In genomic region chr17:73743681-73744311, GRCm38 (mm10) we compare ENCODE assay signal across 9 mouse cellular contexts. TPM values are rescaled to one million over a fixed set of nuclear protein-coding genes. Genes with fewer than 3 reads are reported as not detected.
DNase-seq lines count a peak whose midpoint lies in the region; ATAC-seq lines count a peak whose summit lies in the region.
"Had no signal": no experiment of that assay in that cellular context is flagged by ENCODE, and none has a peak within 500 bp of the region (broad histone marks: within the 10 kb centered on the region; RNA-seq: fewer than 3 reads in every experiment).

No protein-coding gene starts in this region.

- no peaks in the 10 kb centered on the region for H3K9me3 ChIP-seq in hindbrain, embryonic 15.5 days

- ATAC-seq in frontal cortex, adult (ENCODE audit: low TSS enrichment) = peak; percentile 96
- ATAC-seq in hindbrain, embryonic 15.5 days (ENCODE audit: low FRiP score, low read depth) = peak; percentile 94
- peak; percentile 96 for ATAC-seq in megakaryocyte-erythroid progenitor cell, adult 5-6 weeks (replicated peaks; ENCODE audit: low FRiP score, low TSS enrichment, poor library complexity, severe bottlenecking)

- H3K36me3 ChIP-seq in hindbrain, embryonic 15.5 days = no peaks in the 10 kb centered on the region

- H3K4me1 ChIP-seq in hindbrain, embryonic 15.5 days (replicated peaks) = no peaks in the 10 kb centered on the region

- no peaks in the 10 kb centered on the region for H3K27me3 ChIP-seq in hindbrain, embryonic 15.5 days

- peak; percentile 69 for DNase-seq in MN1 (ENCODE audit: low spot score)
- DNase-seq in cerebellum, adult 18-20 months = peak; percentile 70 to 76
- peak; percentile 58 to 83 for DNase-seq in layer of hippocampus, postnatal 25 days (ENCODE audit: extremely low spot score in 1 of 2, low spot score in 1 of 2)
- DNase-seq in right cerebral cortex, postnatal 14 days = peak; percentile 76
- peak; percentile 61 for DNase-seq in urinary bladder, postnatal 25 days (ENCODE audit: low spot score)

- 8% methylated on average over 6 of the region's 6 CpGs for WGBS in hindbrain, embryonic 15.5 days

- H3K4me3 ChIP-seq in hindbrain, embryonic 15.5 days = no peak overlapping the region

- H3K9ac ChIP-seq in hindbrain, embryonic 15.5 days = no peak overlapping the region

- H3K27ac ChIP-seq in hindbrain, embryonic 15.5 days (replicated peaks) = no peak overlapping the region
- H3K27ac ChIP-seq: macrophage had no signal

- no peak overlapping the region for H3K4me2 ChIP-seq in hindbrain, embryonic 15.5 days

RNA-seq across cellular contexts. Expression of gene Galnt14, which starts 33.5 kb away (rescaled TPM):
- polyA plus RNA-seq in hindbrain, embryonic 15.5 days (2015; fragmentation: Nextera tagmentation; extraction: Ambion mirVana) = 16.0 and 17.5 TPM in 2 replicates
- 10 to 100 TPM; 18.9 to 21.9 TPM for total RNA-seq in layer of hippocampus, postnatal 25 days (2021)
- total RNA-seq in megakaryocyte-erythroid progenitor cell, adult 5-6 weeks (2014; fragmentation: Nextera tagmentation) = not detected in 2 replicates
- total RNA-seq in megakaryocyte-erythroid progenitor cell, adult 5-6 weeks (2017) = not detected in 2 replicates
- polyA plus RNA-seq: macrophage had no signal

Comparison
In these comparisons a context has a peak if more than half of its experiments do, and no peak if none do; other contexts are left out.
1. RNA of gene Galnt14, which starts 33.5 kb away (total RNA-seq): 18.9 to 21.9 TPM in layer of hippocampus, postnatal 25 days; not detected in megakaryocyte-erythroid progenitor cell, adult 5-6 weeks; every median in the first group is over 10 times any median in the second.
2. Peak in every context shown above with its lines, with median percentiles within 50 percentile points of each other: DNase-seq and ATAC-seq.